Mouse (Mus musculus) megakaryocyte, embryonic 14.5 days (primary cell): Measurements from ENCODE around the gene Spata2. TPM values are rescaled to one million over a fixed set of nuclear protein-coding genes. Genes with fewer than 3 reads are reported as not detected.

Source experiments
- H3K27me3 ChIP-seq: replicated peaks from 2 replicates; pipeline ENCODE3; 2012; ENCODE audit warnings: inconsistent platforms
- H3K36me3 ChIP-seq: replicated peaks from 2 replicates; pipeline ENCODE3; 2012; ENCODE audit warnings: low read length, inconsistent platforms, mixed read lengths
- H3K4me1 ChIP-seq: 2 replicates; pipeline ENCODE4 v1.6.1; 2012; ENCODE audit warnings: inconsistent platforms
- H3K4me3 ChIP-seq: replicated peaks from 2 replicates; pipeline ENCODE3; 2012; ENCODE audit warnings: moderate library complexity, mild to moderate bottlenecking, inconsistent platforms
- H3K9me3 ChIP-seq: 2 replicates; pipeline ENCODE4 v1.6.1; 2012; ENCODE audit warnings: inconsistent platforms
- FLI1 ChIP-seq: IDR thresholded peaks from 2 replicates; pipeline ENCODE4 v1.6.1; 2012; ENCODE audit warnings: low read length, inconsistent platforms, mixed read lengths
- GATA1 ChIP-seq: IDR thresholded peaks from 3 replicates; pipeline ENCODE4 v1.6.1; 2012; ENCODE audit warnings: mixed read lengths, low read length, inconsistent platforms, borderline replicate concordance
- polyA plus RNA-seq: library from polyadenylated mRNA; stranded (reverse); fragments of >175 nt; gene quantifications from 2 replicates; pipeline ENCODE4 v1.2.3, GENCODE M21; 2012; ENCODE audit warnings: low replicate concordance; ENCODE audit not compliant: insufficient read depth

The Spata2 gene
- polyA plus RNA-seq, 1 experiment: 10.0 TPM

DNA sequence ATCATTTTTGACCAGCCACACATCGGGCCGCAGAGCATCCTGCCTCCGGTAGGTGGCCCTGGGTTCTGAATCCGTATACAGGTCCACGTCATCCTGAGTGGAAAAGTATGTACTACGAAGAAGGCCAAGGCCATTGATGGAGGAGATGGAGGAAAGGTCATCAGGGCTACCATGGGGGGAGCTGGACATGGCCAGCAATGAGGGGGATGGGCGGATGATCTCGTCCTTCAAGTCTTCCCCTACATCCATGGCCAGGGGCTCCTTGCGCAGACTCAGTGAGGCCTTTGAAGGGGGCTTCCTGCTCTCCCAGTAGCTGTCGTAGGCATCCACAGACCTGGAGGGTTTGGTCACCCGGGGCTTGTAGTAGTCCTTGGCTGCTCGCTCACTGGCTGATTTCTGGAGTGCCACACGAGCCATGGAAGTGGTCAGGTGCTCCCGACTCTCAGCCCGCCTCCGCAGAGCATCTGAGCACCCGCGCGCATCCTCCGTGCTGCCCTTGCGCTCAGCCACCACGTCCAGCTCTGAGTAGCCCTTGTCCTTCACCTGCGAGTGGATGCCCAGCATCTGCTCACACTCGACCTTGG is 8.8 kb downstream of the Spata2 start:
- Histone ChIP-seq H3K4me3 (no peak overlapping the region), H3K9me3 (no peaks in the 10 kb centered on the region), H3K4me1 (peaks cover 53% of the 10 kb centered on the region), H3K36me3 (peaks cover 87% of the 10 kb centered on the region), H3K27me3 (no peaks in the 10 kb centered on the region)
- no peak for TF ChIP-seq GATA1

DNA sequence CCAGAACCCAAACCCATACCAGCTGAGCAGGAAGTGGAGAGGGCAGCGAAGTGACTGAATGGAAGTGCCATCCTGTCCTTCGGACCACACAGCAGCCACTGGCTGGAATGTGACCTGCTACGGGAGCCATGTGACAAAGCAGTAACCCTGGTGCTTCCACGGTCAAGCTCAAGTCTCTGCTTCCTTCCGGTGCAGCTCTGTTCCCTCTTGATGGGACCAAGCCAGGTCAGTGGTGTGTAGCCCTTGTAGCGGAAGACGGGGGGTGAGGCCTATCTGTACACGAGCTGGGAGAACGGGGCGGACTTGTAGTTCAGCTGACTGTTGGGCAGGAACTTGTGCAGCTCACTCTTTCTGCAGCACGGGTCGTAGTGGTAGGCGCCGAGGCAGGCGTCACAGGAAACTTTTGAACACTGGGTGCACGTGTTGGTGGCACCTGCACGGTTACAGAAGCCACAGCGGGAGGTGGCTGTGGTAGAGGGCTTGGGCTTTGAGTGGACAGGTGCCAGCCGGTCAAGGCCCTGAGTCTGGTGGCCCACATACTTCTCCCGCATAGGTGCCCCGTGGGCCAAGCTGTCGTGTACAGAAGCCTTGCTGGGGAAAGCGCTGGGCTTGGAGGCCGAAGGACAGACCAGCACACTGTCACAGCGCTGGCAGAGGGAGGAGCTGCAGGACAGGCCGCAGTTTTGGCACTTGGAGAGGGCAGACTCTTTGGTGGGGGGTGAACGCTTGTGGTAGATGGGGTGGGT is 9.4 kb downstream of the Spata2 start:
- Histone ChIP-seq H3K4me1 (peaks cover 49% of the 10 kb centered on the region), H3K27me3 (no peaks in the 10 kb centered on the region), H3K4me3 (peak overlapping the region; percentile 14), H3K9me3 (no peaks in the 10 kb centered on the region), H3K36me3 (peaks cover 87% of the 10 kb centered on the region)
- TF ChIP-seq FLI1 (no peak), GATA1 (no peak)

DNA sequence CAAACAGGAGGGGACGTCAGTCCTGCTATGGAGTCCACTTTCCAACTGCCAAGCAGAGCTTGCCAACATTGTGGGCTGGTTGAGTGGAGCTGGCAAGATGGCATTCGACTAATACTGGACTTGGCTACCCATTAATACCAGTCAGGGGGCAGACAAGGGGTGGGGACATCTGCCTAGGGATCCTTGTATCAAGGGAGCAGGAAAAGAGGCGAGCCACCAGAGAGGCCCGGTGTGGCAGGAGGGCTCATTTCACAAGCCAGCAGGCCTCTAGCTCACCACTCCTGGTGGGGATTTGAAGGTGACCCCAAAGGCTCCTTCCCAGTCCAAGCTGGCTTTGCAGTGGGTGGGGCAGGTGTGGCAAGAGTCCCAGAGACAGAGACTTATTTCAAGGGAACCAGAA is 10.0 kb downstream of the Spata2 start:
- Histone ChIP-seq H3K27me3 (no peaks in the 10 kb centered on the region), H3K4me3 (no peak overlapping the region), H3K36me3 (peaks cover 89% of the 10 kb centered on the region), H3K9me3 (no peaks in the 10 kb centered on the region), H3K4me1 (peaks cover 43% of the 10 kb centered on the region)
- TF ChIP-seq GATA1: no peak
- no peak for TF ChIP-seq FLI1

DNA sequence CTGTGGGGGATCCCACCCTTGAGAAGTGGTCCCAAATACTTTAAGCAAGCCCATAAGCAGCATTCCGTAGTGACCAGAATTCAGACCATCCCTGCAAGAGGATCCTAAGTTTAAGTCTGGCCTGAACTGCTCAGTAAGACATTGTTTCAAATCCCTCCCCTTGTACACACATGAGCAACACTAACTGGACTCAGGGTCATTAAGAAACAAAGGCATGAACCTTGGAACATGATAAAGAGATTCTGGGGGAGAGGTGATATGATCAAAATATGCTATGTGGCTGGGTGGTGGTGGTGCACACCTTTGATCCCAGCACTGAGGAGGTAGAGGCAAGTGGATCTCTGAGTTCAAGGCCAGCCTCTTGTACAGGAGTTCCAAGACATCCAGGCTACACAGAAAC is 13.2 kb downstream of the Spata2 start:
- H3K36me3 ChIP-seq: peaks cover 88% of the 10 kb centered on the region
- no peak overlapping the region for H3K4me3 ChIP-seq
- H3K9me3 ChIP-seq: no peaks in the 10 kb centered on the region
- TF ChIP-seq GATA1 (no peak), FLI1 (no peak)
- H3K4me1 ChIP-seq: peaks cover 38% of the 10 kb centered on the region
- no peaks in the 10 kb centered on the region for H3K27me3 ChIP-seq

DNA sequence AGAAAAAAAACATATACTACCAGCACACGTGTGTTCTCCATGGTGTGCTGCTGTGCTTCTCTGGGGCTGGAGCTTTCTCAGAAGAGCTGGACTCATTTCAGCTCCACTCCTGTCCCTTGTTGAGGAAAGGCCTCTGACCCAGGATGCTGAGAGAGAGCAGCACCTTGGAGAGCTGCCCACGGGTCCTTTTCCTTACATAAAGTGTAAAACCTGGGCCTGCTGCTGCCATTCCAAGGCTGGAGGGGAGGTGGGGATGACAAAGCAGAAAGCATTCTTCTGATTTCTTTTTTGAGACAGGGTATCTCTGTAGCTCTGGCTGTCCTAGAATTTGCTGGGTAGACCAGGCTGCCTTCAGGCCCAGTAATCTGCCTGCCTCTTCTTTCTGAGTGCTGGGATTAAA is 14.6 kb downstream of the Spata2 start:
- peaks cover 26% of the 10 kb centered on the region for H3K4me1 ChIP-seq
- no peaks in the 10 kb centered on the region for H3K27me3 ChIP-seq
- no peak overlapping the region for H3K4me3 ChIP-seq
- no peaks in the 10 kb centered on the region for H3K9me3 ChIP-seq
- TF ChIP-seq GATA1 (no peak), FLI1 (no peak)
- H3K36me3 ChIP-seq: peaks cover 88% of the 10 kb centered on the region

DNA sequence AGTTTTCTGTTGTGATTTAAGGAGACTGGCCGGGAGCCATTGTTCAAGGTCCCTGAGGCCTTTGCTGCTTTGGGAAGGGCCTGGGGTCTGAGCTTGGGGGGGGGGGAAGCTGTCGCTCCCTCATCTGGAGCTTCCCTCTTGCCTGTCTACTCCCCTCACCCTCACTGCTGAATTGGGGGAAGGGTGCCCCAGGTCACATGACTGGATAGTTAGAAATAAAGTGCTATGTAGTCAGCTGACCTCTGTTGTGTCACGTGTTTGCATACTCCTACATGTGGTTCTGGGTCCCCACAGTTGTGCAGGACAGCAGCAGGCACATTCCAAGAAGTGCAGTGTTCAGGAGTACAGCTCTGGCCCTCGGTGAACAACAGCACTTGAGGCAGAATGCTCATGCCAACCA is 15.9 kb downstream of the Spata2 start:
- Histone ChIP-seq H3K4me1 (peaks cover 20% of the 10 kb centered on the region), H3K9me3 (no peaks in the 10 kb centered on the region), H3K36me3 (peaks cover 89% of the 10 kb centered on the region), H3K4me3 (no peak overlapping the region), H3K27me3 (no peaks in the 10 kb centered on the region)
- TF ChIP-seq GATA1 (no peak), FLI1 (no peak)

DNA sequence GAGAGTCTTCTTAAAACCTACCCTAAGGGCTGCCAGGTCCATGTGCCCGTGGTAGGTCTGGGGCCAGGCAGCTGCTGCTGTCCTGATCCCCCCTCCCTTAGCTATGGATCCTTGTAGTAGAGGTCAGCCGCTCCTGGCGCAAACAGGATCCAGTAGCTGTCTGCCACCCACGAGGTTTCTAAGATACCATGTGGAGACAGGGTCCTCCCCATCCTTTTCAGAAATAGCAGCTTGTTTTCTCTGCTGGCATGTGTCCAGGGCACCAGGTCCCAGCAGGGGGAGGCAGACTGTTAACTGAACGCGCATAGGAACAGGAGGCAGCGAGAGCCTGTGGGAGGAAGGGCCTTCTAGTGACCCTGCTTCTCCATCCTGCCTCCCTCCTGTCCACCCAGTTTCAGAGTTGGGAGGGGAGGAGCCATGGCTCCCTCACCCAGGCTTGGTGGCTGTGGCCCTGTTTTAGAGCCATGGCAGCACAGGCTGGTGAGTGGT is 16.4 kb downstream of the Spata2 start:
- no peaks in the 10 kb centered on the region for H3K27me3 ChIP-seq
- peaks cover 20% of the 10 kb centered on the region for H3K4me1 ChIP-seq
- H3K4me3 ChIP-seq: no peak overlapping the region
- TF ChIP-seq GATA1 (no peak), FLI1 (no peak)
- peaks cover 94% of the 10 kb centered on the region for H3K36me3 ChIP-seq
- H3K9me3 ChIP-seq: no peaks in the 10 kb centered on the region

DNA sequence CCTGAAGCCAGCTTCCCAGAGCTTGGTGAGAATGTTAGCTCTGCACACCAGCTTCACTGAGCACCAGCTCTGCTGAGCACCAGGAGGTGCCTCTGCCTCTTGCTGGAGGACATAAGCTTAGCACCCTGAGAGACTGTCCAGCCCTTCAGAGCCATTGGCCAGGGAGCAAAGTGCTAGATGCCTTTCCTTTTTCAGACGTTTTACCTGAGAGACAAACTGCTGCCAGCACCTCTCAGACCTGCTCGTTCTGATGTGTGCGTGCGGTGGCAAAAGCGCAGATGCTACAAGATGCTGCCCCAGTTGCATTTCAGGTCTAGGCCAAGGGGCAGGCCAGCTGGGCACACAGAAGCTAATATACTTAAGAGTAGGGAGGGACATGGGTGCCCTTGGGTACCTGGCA is 17.1 kb downstream of the Spata2 start:
- Histone ChIP-seq H3K27me3 (no peaks in the 10 kb centered on the region), H3K36me3 (peaks cover 95% of the 10 kb centered on the region), H3K9me3 (no peaks in the 10 kb centered on the region), H3K4me1 (peaks cover 20% of the 10 kb centered on the region), H3K4me3 (no peak overlapping the region)
- TF ChIP-seq GATA1: no peak
- TF ChIP-seq FLI1: no peak

DNA sequence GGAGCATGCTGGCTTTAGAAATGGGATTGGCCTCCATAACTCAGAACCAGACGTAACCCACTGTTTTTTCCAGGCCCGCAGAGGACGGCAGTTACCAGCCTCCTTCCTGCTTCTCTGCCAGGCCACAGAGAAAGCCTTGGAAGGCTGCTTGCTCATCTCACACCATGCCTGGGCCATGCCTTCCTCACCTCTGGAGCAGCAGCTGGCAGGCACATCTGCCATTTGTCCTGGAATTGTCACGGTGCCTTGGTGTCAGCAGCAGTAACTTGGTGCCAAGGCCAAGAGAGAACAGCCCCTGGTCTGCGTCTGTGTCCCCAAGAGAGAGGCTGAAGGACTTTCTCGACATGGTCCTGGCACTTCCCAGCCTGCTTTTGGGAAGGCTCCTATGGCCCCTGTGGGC is 18.5 kb downstream of the Spata2 start:
- Histone ChIP-seq H3K4me3 (no peak overlapping the region), H3K9me3 (no peaks in the 10 kb centered on the region), H3K27me3 (no peaks in the 10 kb centered on the region), H3K4me1 (peaks cover 20% of the 10 kb centered on the region), H3K36me3 (peaks cover 95% of the 10 kb centered on the region)
- TF ChIP-seq FLI1: no peak
- no peak for TF ChIP-seq GATA1

DNA sequence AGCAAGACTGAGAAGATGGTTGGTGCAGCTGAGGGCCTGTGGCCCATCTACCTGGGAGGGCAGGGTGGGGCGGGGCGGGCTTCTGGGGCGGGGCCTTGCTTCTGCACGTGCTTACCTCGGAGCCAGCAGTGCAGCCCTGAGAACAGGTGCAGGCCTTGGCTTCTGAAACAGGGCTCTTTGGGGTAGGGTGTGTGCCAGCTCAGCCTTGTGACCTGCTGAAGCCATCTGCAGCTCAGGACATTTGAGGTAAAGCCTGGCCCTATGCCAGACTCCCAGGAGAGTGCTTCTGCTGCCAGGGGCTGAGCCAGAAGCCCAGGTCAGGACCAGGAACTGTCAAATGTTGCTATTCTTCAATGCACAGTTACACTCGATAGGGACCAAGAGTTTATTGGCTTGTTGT is 21.1 kb downstream of the Spata2 start:
- Histone ChIP-seq H3K36me3 (peaks cover 97% of the 10 kb centered on the region), H3K4me1 (peaks cover 14% of the 10 kb centered on the region), H3K27me3 (no peaks in the 10 kb centered on the region), H3K4me3 (no peak overlapping the region), H3K9me3 (no peaks in the 10 kb centered on the region)
- TF ChIP-seq GATA1 (no peak), FLI1 (no peak)
